Mouse (Mus musculus): ENCODE data around the gene Dab1. TPM values are rescaled to one million over a fixed set of nuclear protein-coding genes. Genes with fewer than 3 reads are reported as not detected.

Gene Dab1
- polyA plus RNA-seq, 2 experiments = 0.19 to 0.34 TPM

- no peak overlapping the region for H3K9ac ChIP-seq (replicated peaks)
- 59% methylated on average over 4 of the region's 4 CpGs for WGBS (ENCODE audit: insufficient replicate concordance)
- no peak overlapping the region for H3K27ac ChIP-seq
- ATAC-seq (ENCODE audit: insufficient read depth) (no peak), DNase-seq (ENCODE audit: low read depth in 3 of 3, low spot score in 3 of 3) (no peak)
- TF ChIP-seq EP300 (IDR thresholded peaks at IDR 0.05; ENCODE audit: low read depth) = no peak
- TF ChIP-seq CTCF (IDR thresholded peaks at IDR 0.05; ENCODE audit: low read depth) = no peak
- H3K36me3 ChIP-seq (replicated peaks; ENCODE audit: control insufficient read depth, insufficient read depth, low read depth) = no peaks in the 10 kb centered on the region
- H3K4me1 ChIP-seq (replicated peaks; ENCODE audit: control insufficient read depth in 2 of 2, insufficient read depth in 2 of 2, low read length in 1 of 2) = no peaks in the 10 kb centered on the region
- no peak overlapping the region for H3K4me3 ChIP-seq (ENCODE audit: insufficient read depth in 1 of 2, low read depth in 2 of 2, low read length in 2 of 2)
- H3K27me3 ChIP-seq (ENCODE audit: control insufficient read depth, insufficient read depth, low read length) = no peaks in the 10 kb centered on the region
- no peak overlapping the region for H3K4me2 ChIP-seq (ENCODE audit: low read depth)
- no peaks in the 10 kb centered on the region for H3K9me3 ChIP-seq (ENCODE audit: control insufficient read depth, low read length)
Measured at GRCm38 (mm10) chr4:103822669-103823068, 203.5 kb downstream of the Dab1 start.

GRCm38 (mm10) chr4:103838377-103838776 lies 219.2 kb downstream of the Dab1 start:
- Histone ChIP-seq H3K4me1 (replicated peaks; ENCODE audit: control insufficient read depth in 2 of 2, insufficient read depth in 2 of 2, low read length in 1 of 2) (no peaks in the 10 kb centered on the region), H3K9ac (replicated peaks) (no peak overlapping the region), H3K9me3 (ENCODE audit: control insufficient read depth, low read length) (no peaks in the 10 kb centered on the region), H3K4me3 (ENCODE audit: insufficient read depth in 1 of 2, low read depth in 2 of 2, low read length in 2 of 2) (no peak overlapping the region), H3K4me2 (ENCODE audit: low read depth) (no peak overlapping the region), H3K27me3 (ENCODE audit: control insufficient read depth, insufficient read depth, low read length) (no peaks in the 10 kb centered on the region), H3K36me3 (replicated peaks; ENCODE audit: control insufficient read depth, insufficient read depth, low read depth) (no peaks in the 10 kb centered on the region), H3K27ac (no peak overlapping the region)
- WGBS (ENCODE audit: insufficient replicate concordance) = 39% methylated on average over 5 of the region's 5 CpGs
- ATAC-seq (ENCODE audit: insufficient read depth) (no peak), DNase-seq (ENCODE audit: low read depth in 3 of 3, low spot score in 3 of 3) (no peak)
- TF ChIP-seq EP300 (IDR thresholded peaks at IDR 0.05; ENCODE audit: low read depth) = no peak
- no peak for TF ChIP-seq CTCF (IDR thresholded peaks at IDR 0.05; ENCODE audit: low read depth)

DNA sequence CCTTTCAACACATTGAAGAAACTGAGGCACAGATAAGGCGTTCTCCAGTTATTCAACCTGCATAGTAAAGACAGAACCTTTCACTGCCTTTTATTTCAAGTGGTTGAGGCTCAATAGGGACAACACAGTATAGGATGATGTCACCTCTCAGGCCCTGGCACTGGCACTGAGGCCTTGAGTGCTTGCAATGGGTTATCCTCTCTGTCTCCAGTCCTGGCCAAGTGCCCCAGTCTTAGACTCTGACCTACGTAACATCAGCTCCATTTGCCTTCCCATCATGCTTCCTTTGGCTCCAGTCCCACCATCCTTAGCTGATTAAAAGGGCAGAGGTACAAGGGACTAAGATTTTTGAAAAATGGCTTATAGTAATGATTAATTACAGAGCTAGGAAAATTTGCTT lies 220.4 kb downstream of the Dab1 start:
- no peaks in the 10 kb centered on the region for H3K27me3 ChIP-seq (ENCODE audit: control insufficient read depth, insufficient read depth, low read length)
- DNase-seq (ENCODE audit: low read depth in 3 of 3, low spot score in 3 of 3) (no peak), ATAC-seq (ENCODE audit: insufficient read depth) (no peak)
- H3K4me2 ChIP-seq (ENCODE audit: low read depth) = no peak overlapping the region
- no peaks in the 10 kb centered on the region for H3K36me3 ChIP-seq (replicated peaks; ENCODE audit: control insufficient read depth, insufficient read depth, low read depth)
- no peaks in the 10 kb centered on the region for H3K9me3 ChIP-seq (ENCODE audit: control insufficient read depth, low read length)
- H3K4me3 ChIP-seq (ENCODE audit: insufficient read depth in 1 of 2, low read depth in 2 of 2, low read length in 2 of 2) = no peak overlapping the region
- H3K4me1 ChIP-seq (replicated peaks; ENCODE audit: control insufficient read depth in 2 of 2, insufficient read depth in 2 of 2, low read length in 1 of 2) = no peaks in the 10 kb centered on the region
- 68% methylated on average over 2 of the region's 2 CpGs for WGBS (ENCODE audit: insufficient replicate concordance)
- TF ChIP-seq EP300 (IDR thresholded peaks at IDR 0.05; ENCODE audit: low read depth) = no peak
- TF ChIP-seq CTCF (IDR thresholded peaks at IDR 0.05; ENCODE audit: low read depth) = no peak
- no peak overlapping the region for H3K27ac ChIP-seq
- H3K9ac ChIP-seq (replicated peaks) = no peak overlapping the region

GRCm38 (mm10) chr4:103841126-103841525 lies 222.0 kb downstream of the Dab1 start:
- Histone ChIP-seq H3K4me3 (ENCODE audit: insufficient read depth in 1 of 2, low read depth in 2 of 2, low read length in 2 of 2) (no peak overlapping the region), H3K9ac (replicated peaks) (no peak overlapping the region), H3K27ac (no peak overlapping the region), H3K4me2 (ENCODE audit: low read depth) (no peak overlapping the region), H3K4me1 (replicated peaks; ENCODE audit: control insufficient read depth in 2 of 2, insufficient read depth in 2 of 2, low read length in 1 of 2) (no peaks in the 10 kb centered on the region), H3K27me3 (ENCODE audit: control insufficient read depth, insufficient read depth, low read length) (no peaks in the 10 kb centered on the region), H3K36me3 (replicated peaks; ENCODE audit: control insufficient read depth, insufficient read depth, low read depth) (no peaks in the 10 kb centered on the region), H3K9me3 (ENCODE audit: control insufficient read depth, low read length) (no peaks in the 10 kb centered on the region)
- ATAC-seq (ENCODE audit: insufficient read depth) (no peak), DNase-seq (ENCODE audit: low read depth in 3 of 3, low spot score in 3 of 3) (no peak)
- WGBS (ENCODE audit: insufficient replicate concordance) = 47% methylated on average over 7 of the region's 7 CpGs
- no peak for TF ChIP-seq EP300 (IDR thresholded peaks at IDR 0.05; ENCODE audit: low read depth)
- no peak for TF ChIP-seq CTCF (IDR thresholded peaks at IDR 0.05; ENCODE audit: low read depth)

- no peak overlapping the region for H3K27ac ChIP-seq
- no peak overlapping the region for H3K9ac ChIP-seq (replicated peaks)
- H3K27me3 ChIP-seq (ENCODE audit: control insufficient read depth, insufficient read depth, low read length) = no peaks in the 10 kb centered on the region
- WGBS (ENCODE audit: insufficient replicate concordance) = 54% methylated on average over 7 of the region's 7 CpGs
- TF ChIP-seq CTCF (IDR thresholded peaks at IDR 0.05; ENCODE audit: low read depth) (no peak), EP300 (IDR thresholded peaks at IDR 0.05; ENCODE audit: low read depth) (no peak)
- ATAC-seq (ENCODE audit: insufficient read depth) (no peak), DNase-seq (ENCODE audit: low read depth in 3 of 3, low spot score in 3 of 3) (no peak)
- H3K36me3 ChIP-seq (replicated peaks; ENCODE audit: control insufficient read depth, insufficient read depth, low read depth) = no peaks in the 10 kb centered on the region
- H3K4me3 ChIP-seq (ENCODE audit: insufficient read depth in 1 of 2, low read depth in 2 of 2, low read length in 2 of 2) = no peak overlapping the region
- H3K9me3 ChIP-seq (ENCODE audit: control insufficient read depth, low read length) = no peaks in the 10 kb centered on the region
- H3K4me1 ChIP-seq (replicated peaks; ENCODE audit: control insufficient read depth in 2 of 2, insufficient read depth in 2 of 2, low read length in 1 of 2) = no peaks in the 10 kb centered on the region
- no peak overlapping the region for H3K4me2 ChIP-seq (ENCODE audit: low read depth)
Measured at GRCm38 (mm10) chr4:103844635-103845034, 225.5 kb downstream of the Dab1 start.
